Mouse (Mus musculus) thymus, adult 2 months (tissue): ENCODE results near the gene Fam118b. TPM values are rescaled to one million over a fixed set of nuclear protein-coding genes. Genes with fewer than 3 reads are reported as not detected.
A peak's percentile ranks its signal among the peaks of the same experiment; 100 is the strongest.

Experiments
- DNase-seq: peaks from one replicate; pipeline ENCODE4 v3.0.0; 2021
- H3K27ac ChIP-seq: fragments of 200-500 bp; 2 replicates; pipeline ENCODE4 v1.5.1; 2012; ENCODE audit warnings: low read length, control low read depth; ENCODE audit not compliant: control insufficient read depth, insufficient read depth
- H3K27me3 ChIP-seq: fragments of 200-500 bp; 2 replicates; pipeline ENCODE4 v1.6.1; 2012; ENCODE audit warnings: mild to moderate bottlenecking, low read length, moderate library complexity, mixed read lengths; ENCODE audit not compliant: control insufficient read depth, insufficient read depth
- H3K36me3 ChIP-seq: fragments of 200-500 bp; 2 replicates; pipeline ENCODE4 v1.6.1; 2012; ENCODE audit warnings: mild to moderate bottlenecking, low read length, moderate library complexity; ENCODE audit not compliant: control insufficient read depth, insufficient read depth
- H3K4me1 ChIP-seq: fragments of 200-500 bp; replicated peaks from 2 replicates; pipeline ENCODE4 v1.6.1; 2012; ENCODE audit warnings: low read length; ENCODE audit not compliant: control insufficient read depth, insufficient read depth
- H3K4me3 ChIP-seq: fragments of 200-500 bp; 2 replicates; pipeline ENCODE4 v1.5.1; 2012; ENCODE audit warnings: mild to moderate bottlenecking, low read length, control low read depth, moderate library complexity; ENCODE audit not compliant: control insufficient read depth, insufficient read depth
- CTCF ChIP-seq: fragments of 200-500 bp; IDR thresholded peaks from 2 replicates; pipeline ENCODE4 v1.5.1; 2012; ENCODE audit warnings: mild to moderate bottlenecking, control low read depth, low read length, moderate library complexity, borderline replicate concordance; ENCODE audit not compliant: control insufficient read depth, poor library complexity, insufficient read depth; ENCODE audit errors: extremely low read depth
- POLR2A ChIP-seq: fragments of 200-500 bp; IDR thresholded peaks from 2 replicates; pipeline ENCODE4 v1.6.1; 2012; ENCODE audit warnings: mild to moderate bottlenecking, low read length, control low read depth, moderate library complexity; ENCODE audit not compliant: control insufficient read depth, poor library complexity, insufficient read depth; ENCODE audit errors: extremely low read depth
- WGBS: fragments of 180-500 bp; shearing (Covaris S2); methylation state at CpG from one replicate; pipeline ENCODE4 v1.1.7; 2018; 5-methylcytosine and 5-hydroxymethylcytosine counted together
- polyA plus RNA-seq: library from polyadenylated mRNA; depleted of rRNA; stranded (reverse); fragments of >200 nt; gene quantifications from 2 replicates; pipeline ENCODE4 v1.2.3, GENCODE M21; 2012

Fam118b gene
- polyA plus RNA-seq, 1 experiment: 20.6 TPM

DNA sequence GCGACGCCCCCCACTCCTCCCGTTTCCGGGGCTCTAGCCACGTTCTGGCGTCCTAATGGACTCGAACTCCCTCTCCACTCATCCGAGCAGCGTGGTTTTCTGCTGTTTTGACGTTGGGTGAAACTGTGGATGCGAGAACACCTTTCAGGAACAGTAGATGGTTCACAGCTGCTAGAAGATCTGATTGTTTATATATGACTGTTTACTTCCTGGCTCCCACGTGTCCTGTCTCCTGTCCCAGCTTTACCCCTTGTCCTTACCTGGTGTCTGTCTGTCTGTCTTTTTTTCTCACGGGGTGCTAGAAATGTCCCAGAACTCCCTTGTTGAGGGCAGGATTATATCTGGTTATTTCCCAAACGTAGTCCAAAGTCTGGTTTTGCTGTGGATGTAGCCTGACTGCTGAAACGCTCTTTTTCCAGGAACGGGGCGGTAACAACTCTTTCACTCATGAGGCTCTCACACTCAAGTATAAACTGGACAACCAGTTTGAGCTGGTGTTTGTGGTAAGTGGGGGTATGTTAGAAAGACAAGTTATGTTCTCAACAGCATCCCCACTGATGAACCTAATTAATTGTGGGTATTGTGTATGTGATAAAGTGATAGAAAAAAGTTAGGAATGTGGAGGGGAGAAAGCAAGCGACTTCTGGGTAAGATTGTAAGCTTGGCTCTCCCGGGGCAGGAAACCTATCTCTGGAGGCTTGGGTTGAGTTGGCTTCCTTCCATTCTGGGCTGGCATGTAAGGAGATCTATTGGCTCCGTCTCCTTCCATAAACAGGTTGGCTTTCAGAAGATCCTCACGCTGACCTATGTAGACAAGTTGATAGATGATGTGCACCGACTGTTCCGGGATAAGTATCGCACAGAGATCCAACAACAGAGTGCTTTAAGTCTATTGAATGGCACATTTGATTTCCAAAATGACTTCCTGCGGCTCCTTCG lies 55.8 kb downstream of the Fam118b start:
- peaks cover 3% of the 10 kb centered on the region for H3K4me1 ChIP-seq
- H3K27ac ChIP-seq: peak overlapping the region; percentile 35; the same call in 1 of the 2 replicates
- peak overlapping the region; percentile 82 for H3K4me3 ChIP-seq
- no peak for TF ChIP-seq CTCF
- 34% methylated on average over 26 of the region's 26 CpGs for WGBS
- peaks cover 37% of the 10 kb centered on the region for H3K36me3 ChIP-seq
- H3K27me3 ChIP-seq: no peaks in the 10 kb centered on the region
- no peak for DNase-seq

DNA sequence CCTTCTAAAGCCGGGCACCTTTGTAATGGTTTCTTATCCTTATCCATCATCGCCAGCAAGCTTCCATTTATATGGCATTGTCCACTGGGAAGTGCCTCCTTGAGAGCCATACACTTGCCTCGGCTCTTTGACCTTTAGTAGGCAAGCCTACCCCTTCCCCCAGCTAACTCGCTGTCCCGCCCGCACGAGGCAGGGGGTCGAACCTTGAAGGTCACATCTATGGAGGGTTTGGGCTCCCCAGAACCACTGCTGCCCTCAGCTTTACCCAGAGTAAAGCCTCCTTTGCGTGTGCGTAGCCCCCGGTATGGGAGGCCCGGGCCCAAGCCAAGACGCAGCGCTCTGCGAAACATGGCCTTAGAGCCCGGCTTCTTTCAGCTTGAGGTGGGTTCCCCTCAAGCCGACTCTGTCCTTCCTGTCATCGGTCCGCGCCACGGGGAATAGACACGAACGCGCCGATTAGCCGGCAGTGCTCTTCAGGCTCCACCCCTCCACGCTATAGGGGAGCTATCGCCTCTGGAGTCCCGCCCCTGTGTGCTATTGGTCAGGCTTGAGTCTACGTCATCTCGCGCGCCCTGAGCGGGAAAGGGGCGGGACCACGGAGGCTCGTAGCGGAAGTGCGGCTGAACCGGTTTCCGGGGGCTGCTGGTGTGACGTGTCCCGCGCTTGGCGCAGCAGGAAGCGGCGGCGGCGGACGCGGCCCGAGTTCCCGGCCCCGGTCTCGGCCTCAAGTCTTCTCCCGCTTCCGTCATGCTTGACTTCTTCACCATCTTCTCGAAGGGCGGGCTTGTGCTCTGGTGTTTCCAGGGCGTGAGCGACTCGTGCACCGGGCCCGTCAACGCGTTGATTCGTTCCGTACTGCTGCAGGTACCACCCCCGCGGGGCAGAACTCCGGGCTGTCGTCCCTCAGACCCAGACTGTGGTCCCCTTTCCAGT lies 56.8 kb downstream of the Fam118b start, which contains the start of gene Foxred1:
Foxred1 (minus strand) TSS at position 514 of the 933 bp plus-strand sequence.
- TF ChIP-seq POLR2A (peak; percentile 96), CTCF (no peak)
- Histone ChIP-seq H3K4me1 (peaks cover 3% of the 10 kb centered on the region), H3K27me3 (no peaks in the 10 kb centered on the region), H3K4me3 (peak within 1 kb of the TSS; percentile 82), H3K27ac (peak within 1 kb of the TSS; percentile 52; the same call in 1 of the 2 replicates), H3K36me3 (peaks cover 36% of the 10 kb centered on the region)
- peak; percentile 99 for DNase-seq
- under 1% methylated on average over 72 of the region's 72 CpGs for WGBS

DNA sequence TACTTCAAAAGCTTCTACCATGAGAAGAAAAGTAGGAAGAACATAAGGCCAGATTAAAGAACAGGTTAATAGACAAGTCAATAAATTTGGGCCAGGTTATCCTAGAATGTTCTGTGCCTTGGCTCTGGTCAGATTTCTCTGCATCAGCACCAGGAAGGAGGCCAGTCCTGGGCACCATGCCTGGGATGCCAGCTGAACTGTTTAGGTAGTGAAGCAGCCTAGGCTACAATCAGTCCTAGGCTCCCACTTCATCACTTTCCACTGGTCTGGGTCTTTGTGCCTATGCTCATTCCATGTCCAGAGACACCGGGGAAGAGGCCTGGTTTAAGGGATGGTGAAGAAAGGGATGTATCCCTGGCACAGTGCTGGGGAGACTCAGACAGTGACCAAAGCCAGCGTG lies 63.2 kb downstream of the Fam118b start:
- no peak overlapping the region for H3K4me3 ChIP-seq
- 95% methylated on average over 2 of the region's 2 CpGs for WGBS
- no peak overlapping the region for H3K27ac ChIP-seq
- no peaks in the 10 kb centered on the region for H3K27me3 ChIP-seq
- peaks cover 11% of the 10 kb centered on the region for H3K4me1 ChIP-seq
- no peak for DNase-seq
- TF ChIP-seq POLR2A (no peak), CTCF (no peak)
- H3K36me3 ChIP-seq: peaks cover 15% of the 10 kb centered on the region; the same call in 1 of the 2 replicates

DNA sequence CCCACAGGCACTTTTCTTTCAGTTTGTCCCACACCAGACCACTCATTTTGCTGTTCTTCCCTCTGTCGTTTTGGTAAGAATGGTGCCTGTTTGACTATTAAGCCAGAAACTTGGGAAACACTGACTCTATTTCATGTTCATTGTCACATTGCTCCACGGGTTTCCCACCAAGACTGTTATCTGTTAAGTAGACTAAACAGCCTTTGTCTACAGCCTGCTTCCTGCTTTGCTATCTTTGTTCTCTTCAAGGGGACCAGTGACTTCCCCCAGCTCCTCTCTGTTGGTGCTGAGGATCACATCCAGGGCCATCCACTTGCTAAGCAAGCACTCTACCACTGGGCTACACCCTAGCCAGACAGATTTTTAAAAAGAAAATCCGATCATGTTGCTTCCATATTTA lies 64.1 kb downstream of the Fam118b start:
- Histone ChIP-seq H3K36me3 (peaks cover 15% of the 10 kb centered on the region; the same call in 1 of the 2 replicates), H3K4me1 (peaks cover 11% of the 10 kb centered on the region), H3K4me3 (no peak overlapping the region), H3K27me3 (no peaks in the 10 kb centered on the region), H3K27ac (no peak overlapping the region)
- DNase-seq: no peak
- 70% methylated on average over 3 of the region's 3 CpGs for WGBS
- TF ChIP-seq POLR2A (no peak), CTCF (no peak)

DNA sequence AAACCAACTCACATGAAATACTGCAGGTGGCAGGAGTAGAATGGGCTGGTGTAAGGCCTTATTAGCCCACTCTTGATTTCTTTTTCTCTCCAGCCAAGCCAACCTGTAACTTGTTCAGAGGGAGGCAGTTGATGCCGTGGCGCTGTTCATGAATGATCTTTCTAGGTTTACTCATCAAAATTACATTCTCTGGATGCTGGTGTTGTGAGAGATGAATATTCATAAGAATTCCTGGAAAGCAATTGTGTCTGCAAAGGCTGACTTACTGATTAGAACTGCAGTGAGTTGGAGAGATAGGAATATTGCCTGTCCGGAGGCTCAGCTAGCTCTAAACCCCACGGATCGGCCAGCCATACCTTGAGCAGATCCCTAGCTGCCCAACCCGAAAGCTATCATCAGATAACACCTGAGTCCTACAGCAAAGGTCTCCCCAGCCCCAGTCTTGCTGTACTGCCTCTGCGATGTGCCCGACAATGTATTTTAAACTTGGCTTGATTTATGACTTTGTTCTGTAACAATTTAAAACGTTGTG lies 67.0 kb downstream of the Fam118b start:
- no peak for DNase-seq
- WGBS: 72% methylated on average over 9 of the region's 9 CpGs
- Histone ChIP-seq H3K27ac (no peak overlapping the region), H3K4me3 (no peak overlapping the region), H3K36me3 (peaks cover 7% of the 10 kb centered on the region; the same call in 1 of the 2 replicates), H3K27me3 (no peaks in the 10 kb centered on the region), H3K4me1 (peaks cover 11% of the 10 kb centered on the region)
- TF ChIP-seq POLR2A (no peak), CTCF (no peak)

DNA sequence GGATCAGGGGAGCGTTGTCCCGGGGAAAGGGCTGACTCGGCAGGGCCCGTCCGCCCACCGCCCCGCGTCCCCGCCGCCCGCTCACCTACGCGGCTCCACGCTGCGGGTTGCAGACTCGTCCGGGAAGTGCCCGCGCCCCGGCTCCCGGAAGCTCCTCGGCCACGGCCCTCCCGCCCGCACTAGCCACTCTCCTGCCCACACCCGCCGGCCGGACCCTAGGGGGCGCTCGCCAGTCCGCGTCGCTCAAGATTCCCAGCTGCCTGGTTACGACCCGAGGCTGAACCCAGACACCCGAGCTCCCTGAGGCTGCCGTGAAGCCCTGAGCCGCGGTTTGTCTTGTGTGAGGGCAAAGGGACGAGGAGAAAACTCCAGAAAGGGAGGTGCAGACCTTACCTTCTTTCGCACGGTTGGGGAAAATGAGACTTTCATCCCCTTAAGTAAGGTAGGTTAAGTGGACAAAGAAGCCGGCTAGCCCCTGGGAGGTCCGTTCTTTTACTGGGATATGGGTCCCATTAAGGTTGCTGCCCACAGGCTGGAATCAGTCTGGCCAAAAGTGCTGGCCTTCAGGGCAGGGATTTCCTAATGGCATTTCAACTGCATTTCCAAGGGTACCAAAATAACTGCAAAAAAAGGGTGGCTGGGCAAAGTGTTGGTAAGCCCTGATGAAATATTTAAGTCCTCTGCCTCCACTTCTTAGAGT lies 67.7 kb downstream of the Fam118b start, which contains the start of the genes Srpr and Tirap:
Srpr (plus strand) TSS at position 404 of the 700 bp plus-strand sequence.
Tirap (minus strand) TSS at position 520 of the 700 bp plus-strand sequence.
- DNase-seq: peak; percentile 84
- Histone ChIP-seq H3K4me1 (peaks cover 11% of the 10 kb centered on the region), H3K4me3 (peak within 1 kb of the TSS; percentile 39), H3K27me3 (no peaks in the 10 kb centered on the region), H3K36me3 (peaks cover 4% of the 10 kb centered on the region; the same call in 1 of the 2 replicates), H3K27ac (no peak within 1 kb of the TSS; the same call in 1 of the 2 replicates)
- WGBS: 2% methylated on average over 44 of the region's 44 CpGs
- TF ChIP-seq POLR2A: no peak
- peak; percentile 89 for TF ChIP-seq CTCF
